Mouse (Mus musculus) spleen, adult 2 months (tissue): ENCODE data around the gene Perm1.

ENCODE experiments used
- CTCF ChIP-seq: fragments of 200-500 bp; IDR thresholded peaks from 2 replicates; pipeline ENCODE4 v1.5.1; 2011; ENCODE audit warnings: mild to moderate bottlenecking, inconsistent platforms; ENCODE audit not compliant: insufficient read depth, insufficient read length, insufficient replicate concordance; ENCODE audit errors: extremely low read depth
- POLR2A ChIP-seq: fragments of 200-500 bp; IDR thresholded peaks from 2 replicates; pipeline ENCODE4 v1.6.1; 2011; ENCODE audit warnings: low read depth, low read length, inconsistent platforms

- no peak for TF ChIP-seq POLR2A
- no peak for TF ChIP-seq CTCF
These were observed 23.1 kb upstream of the Perm1 start for GRCm38 (mm10) chr4:156192421-156193199.
